Mouse (Mus musculus): ENCODE measurements at regions not wholly inside any gene's neighbourhood (a gene's known extent, or its start where the extent isn't known, plus 50 kb on each side); places are given as distances from the start of the nearest gene placed in this dataset.

- DNase-seq, result no peak
Observed at GRCm38 (mm10) chr8:89150952-89151351, 107.0 kb upstream of the Sall1 start.

GRCm38 (mm10) chr8:89141529-89142235 lies 97.7 kb upstream of the Sall1 start:
- no peak for DNase-seq

GRCm38 (mm10) chr8:89139876-89140275 lies 95.9 kb upstream of the Sall1 start:
- no peak for DNase-seq

GRCm38 (mm10) chr8:89138416-89139125 lies 94.6 kb upstream of the Sall1 start:
- DNase-seq, result no peak

- no peak for DNase-seq
Observed at GRCm38 (mm10) chr8:89134581-89135484, 90.9 kb upstream of the Sall1 start.

- no peak for DNase-seq
Observed at GRCm38 (mm10) chr8:89134058-89134457, 90.1 kb upstream of the Sall1 start.

- no peak for DNase-seq
Observed at GRCm38 (mm10) chr8:89121051-89121450, 77.1 kb upstream of the Sall1 start.

- no peak for DNase-seq
Observed at GRCm38 (mm10) chr8:89107895-89108660, 64.1 kb upstream of the Sall1 start.

GRCm38 (mm10) chr8:89106346-89106745 lies 62.4 kb upstream of the Sall1 start:
- no peak for DNase-seq

- no peak for DNase-seq
Observed at GRCm38 (mm10) chr8:89097396-89097795, 53.4 kb upstream of the Sall1 start.

All from thymus, postnatal 14 days (tissue).